Mouse (Mus musculus): ENCODE data around the gene Rpl35a.

DNA sequence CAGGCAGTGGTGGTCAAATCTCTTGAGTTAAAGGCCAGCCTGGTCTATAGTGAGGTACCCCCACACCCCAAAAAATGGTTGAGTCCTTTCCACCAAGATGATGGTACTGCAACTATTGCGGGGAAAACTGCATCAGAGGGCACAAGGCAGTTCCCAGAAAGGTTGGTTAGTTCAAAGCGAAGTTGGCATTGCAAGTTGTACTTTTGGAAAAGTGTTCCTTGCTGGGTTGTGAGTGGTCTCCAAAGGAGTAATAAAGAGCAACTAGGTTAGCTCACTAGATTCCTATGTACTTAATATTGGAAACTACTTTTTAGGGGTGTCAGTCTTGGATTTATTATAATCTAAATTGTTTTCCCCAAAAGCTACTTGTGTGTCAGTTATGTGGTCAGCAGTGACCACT, 4.7 kb downstream of the Rpl35a start:
- no peak for TF ChIP-seq CTCF (IDR thresholded peaks at IDR 0.05; ENCODE audit: insufficient read depth, low read depth, low read length)
- no peak for TF ChIP-seq POLR2A (IDR thresholded peaks at IDR 0.05; ENCODE audit: insufficient read depth, low read depth, low read length)
